Mouse (Mus musculus) gastrocnemius, adult 8-10 months (tissue): ENCODE results near the gene Insm1. TPM values are rescaled to one million over a fixed set of nuclear protein-coding genes. Genes with fewer than 3 reads are reported as not detected.

ENCODE experiments used
- DNase-seq, 2 experiments: peaks; one replicate each; pipeline ENCODE4 v3.0.0; 2022; ENCODE audit warnings: low spot score in 2 of 2
- total RNA-seq, 4 experiments: library from RNA; stranded (reverse); gene quantifications; 2 replicates each; pipeline ENCODE4 v1.2.4; 2022

Insm1 gene
- total RNA-seq, 4 experiments from 2014 or later, result not detected

DNA sequence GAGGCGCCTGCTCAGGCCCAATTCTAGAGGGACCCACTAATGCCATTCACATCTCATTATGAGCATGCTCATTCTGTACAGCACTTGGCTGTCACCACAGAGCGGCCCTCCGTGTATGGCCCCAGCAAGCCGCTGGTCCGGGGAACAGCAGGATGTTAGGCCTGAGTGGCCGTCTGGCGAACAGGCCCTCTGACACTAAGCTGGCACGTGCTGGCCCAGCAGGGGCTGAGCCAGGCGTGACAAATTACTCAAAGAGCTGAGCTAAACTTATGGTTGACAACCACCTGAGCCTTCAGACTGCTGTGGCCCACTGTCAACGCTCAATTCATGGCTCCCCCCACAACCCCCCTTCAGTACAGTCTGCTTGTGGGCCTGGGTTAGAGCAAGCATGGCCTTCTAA lies 40.5 kb downstream of the Insm1 start:
- no peak for DNase-seq

DNA sequence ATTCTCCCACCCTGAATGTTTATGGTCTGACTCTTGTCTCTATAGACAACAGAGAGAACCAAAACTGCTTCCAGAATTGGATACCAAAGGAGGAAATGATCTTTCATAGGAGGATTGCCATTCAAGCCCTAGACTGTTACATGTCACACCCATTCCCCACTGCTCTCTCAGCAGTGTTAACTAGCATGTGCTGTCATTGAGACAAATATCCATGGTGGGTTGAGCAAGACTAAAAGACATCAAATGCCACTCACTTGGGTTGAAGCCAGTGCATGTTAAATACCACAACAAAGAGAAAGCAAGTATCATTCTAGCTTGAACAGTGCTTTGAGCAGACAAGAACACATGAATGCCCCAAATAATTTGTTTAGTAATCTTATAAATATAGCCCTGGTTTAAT lies 41.2 kb downstream of the Insm1 start:
- DNase-seq, result no peak

DNA sequence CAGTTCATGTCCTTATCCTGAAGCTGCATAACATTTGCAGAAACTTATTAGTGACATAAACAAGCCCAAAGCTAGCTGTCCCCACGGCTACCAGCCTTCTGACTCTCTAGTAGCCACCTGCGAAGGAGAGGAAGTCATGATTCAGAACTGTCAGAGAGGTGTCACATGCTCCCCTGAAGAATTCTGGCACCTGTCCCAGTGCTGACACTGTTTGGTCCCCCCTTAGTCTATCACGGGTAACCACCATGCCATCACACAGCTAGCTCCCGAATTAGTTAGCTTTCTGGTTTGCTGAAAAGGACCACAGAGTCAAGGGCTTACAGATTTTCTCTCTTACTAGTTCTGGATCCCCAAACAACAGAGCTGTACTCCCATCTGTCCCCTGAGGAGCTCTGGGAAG lies 43.3 kb downstream of the Insm1 start:
- no peak for DNase-seq

DNA sequence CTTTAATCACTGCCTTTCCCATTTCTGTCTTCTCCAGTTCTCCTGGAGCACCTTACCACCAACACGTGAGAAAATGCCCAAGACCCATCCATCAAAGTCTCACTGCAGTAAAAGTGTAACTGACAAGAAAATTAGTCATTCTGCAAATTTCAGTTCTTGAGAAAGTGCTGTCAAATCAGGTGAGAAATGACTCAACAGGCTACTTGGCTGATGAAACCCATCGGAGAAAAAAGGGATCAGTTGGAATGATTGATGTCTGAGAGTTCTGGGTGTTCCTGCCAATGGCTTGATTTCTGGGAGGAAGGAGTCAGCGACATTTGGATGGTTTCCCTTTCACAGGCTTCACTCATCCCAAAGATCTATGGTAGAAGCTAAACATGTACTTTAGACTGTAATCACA lies 44.8 kb downstream of the Insm1 start:
- DNase-seq, result no peak
